Mouse (Mus musculus) liver, adult 2 months (tissue): ENCODE data around the gene Uncx.

Source experiments
- CTCF ChIP-seq: fragments of 200-500 bp; IDR thresholded peaks from 2 replicates; pipeline ENCODE4 v1.5.1; 2011; ENCODE audit warnings: low read depth, low read length, control low read depth
- POLR2A ChIP-seq: fragments of 200-500 bp; IDR thresholded peaks from 2 replicates; pipeline ENCODE4 v1.6.1; 2011; ENCODE audit warnings: low read length, control low read depth; ENCODE audit not compliant: insufficient read depth; ENCODE audit errors: extremely low read depth

DNA sequence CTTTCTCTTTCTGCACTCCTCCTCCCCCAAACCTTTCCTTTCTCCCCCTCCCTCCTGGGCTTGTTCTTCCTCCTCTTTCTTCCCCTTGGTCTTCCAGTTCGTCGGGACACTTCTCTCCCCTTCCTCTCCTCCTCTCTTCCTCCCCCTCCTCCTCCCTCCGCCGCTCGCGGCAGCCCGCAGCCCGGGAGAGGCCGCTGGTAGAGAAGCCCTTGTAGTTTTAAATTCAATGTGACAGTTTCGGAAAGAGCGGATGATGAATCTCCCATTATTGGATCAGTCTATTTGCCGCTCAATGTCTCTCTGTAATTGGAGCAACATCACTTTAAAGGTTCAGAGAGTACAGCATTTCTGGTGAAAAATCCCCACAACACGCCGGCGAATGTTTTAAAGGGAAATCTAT is at the start of gene Uncx:
- TF ChIP-seq POLR2A (no peak), CTCF (no peak)
